Mouse (Mus musculus) CH12.LX (cell line): Measurements from ENCODE around the gene Gm49776. TPM values are rescaled to one million over a fixed set of nuclear protein-coding genes. Genes with fewer than 3 reads are reported as not detected.
A peak's percentile ranks its signal among the peaks of the same experiment; 100 is the strongest.

ENCODE experiments used
- DNase-seq: peaks from one replicate; pipeline ENCODE4 v3.0.0-alpha.2; 2013; ENCODE audit errors: extremely low read depth
- H3K27ac ChIP-seq: 2 replicates; pipeline ENCODE4 v1.5.1; 2012; ENCODE audit warnings: low read depth, mild to moderate bottlenecking, control low read depth, moderate library complexity; ENCODE audit not compliant: insufficient read depth
- H3K27me3 ChIP-seq: replicated peaks from 2 replicates; pipeline ENCODE3; 2012; ENCODE audit warnings: inconsistent platforms
- H3K36me3 ChIP-seq, 2 experiments: replicated peaks in 1 of 2; 2 replicates each; pipeline versions ENCODE3 to v1.6.1; 2012; ENCODE audit warnings: inconsistent platforms in 1 of 2, low read length in 1 of 2, mild to moderate bottlenecking in 1 of 2, mixed read lengths in 1 of 2, moderate library complexity in 1 of 2; ENCODE audit not compliant: control insufficient read depth in 1 of 2, insufficient read depth in 1 of 2
- H3K4me1 ChIP-seq, 2 experiments: 2 replicates each; pipeline ENCODE4 v1.6.1; 2012; ENCODE audit warnings: inconsistent platforms in 1 of 2, moderate library complexity in 1 of 2; ENCODE audit not compliant: insufficient read depth in 2 of 2, control insufficient read depth in 1 of 2
- H3K4me2 ChIP-seq: 2 replicates; pipeline ENCODE4 v1.6.1; 2012; ENCODE audit warnings: low read depth, mild to moderate bottlenecking, control low read depth; ENCODE audit not compliant: poor library complexity, insufficient read depth, severe bottlenecking
- H3K4me3 ChIP-seq, 3 experiments: fragments of 150-350 bp in 1 of 3; sonication (generic) in 1 of 3; replicated peaks in 1 of 3; 2 replicates each; pipeline versions ENCODE3 to v1.5.1; 2011 to 2012; ENCODE audit warnings: low read depth in 2 of 3, low read length in 2 of 3, mild to moderate bottlenecking in 2 of 3, moderate library complexity in 2 of 3, control low read depth in 1 of 3, improper control_type of control experiment in 1 of 3, inconsistent platforms in 1 of 3, mixed read lengths in 1 of 3; ENCODE audit not compliant: poor library complexity in 1 of 3
- H3K79me2 ChIP-seq: replicated peaks from 2 replicates; pipeline ENCODE4 v1.6.1; 2012; ENCODE audit warnings: mild to moderate bottlenecking, moderate library complexity; ENCODE audit not compliant: control insufficient read depth, poor library complexity, insufficient read depth, severe bottlenecking; ENCODE audit errors: extremely low read depth
- H3K9ac ChIP-seq: 2 replicates; pipeline ENCODE4 v1.6.1; 2012; ENCODE audit warnings: low read depth, mild to moderate bottlenecking, control low read depth, moderate library complexity; ENCODE audit not compliant: insufficient read depth
- H3K9me3 ChIP-seq: replicated peaks from 2 replicates; pipeline ENCODE3; 2012; ENCODE audit warnings: low read length, inconsistent platforms, mixed read lengths
- BHLHE40 ChIP-seq: IDR thresholded peaks from 2 replicates; pipeline ENCODE4 v1.6.1; 2011; ENCODE audit warnings: mild to moderate bottlenecking, low read depth, low read length, improper control_type of control experiment
- CHD2 ChIP-seq: IDR thresholded peaks from 2 replicates; pipeline ENCODE4 v1.6.1; 2011; ENCODE audit warnings: low read length, improper control_type of control experiment
- MAFK ChIP-seq: IDR thresholded peaks from 2 replicates; pipeline ENCODE4 v1.6.1; 2011; ENCODE audit warnings: low read length, improper control_type of control experiment; ENCODE audit not compliant: insufficient replicate concordance
- MXI1 ChIP-seq: IDR thresholded peaks from 2 replicates; pipeline ENCODE4 v1.6.1; 2011; ENCODE audit warnings: mild to moderate bottlenecking, low read depth, low read length, improper control_type of control experiment
- NRF1 ChIP-seq: IDR thresholded peaks from 2 replicates; pipeline ENCODE4 v1.6.1; 2014; ENCODE audit warnings: low read depth, mild to moderate bottlenecking, inconsistent platforms, low read length, improper control_type of control experiment, moderate library complexity
- POLR2A ChIP-seq: IDR thresholded peaks from 2 replicates; pipeline ENCODE4 v1.6.1; 2011; ENCODE audit warnings: low read depth, mild to moderate bottlenecking, improper control_type of control experiment, low read length
- POLR2AphosphoS2 ChIP-seq: IDR thresholded peaks from 2 replicates; pipeline ENCODE4 v1.6.1; 2011; ENCODE audit warnings: low read depth, low read length, improper control_type of control experiment
- SIN3A ChIP-seq: IDR thresholded peaks from 2 replicates; pipeline ENCODE4 v1.6.1; 2012; ENCODE audit warnings: low read length, improper control_type of control experiment, inconsistent platforms
- TCF12 ChIP-seq: IDR thresholded peaks from 2 replicates; pipeline ENCODE4 v1.6.1; 2014; ENCODE audit warnings: low read depth, mild to moderate bottlenecking, inconsistent platforms, low read length, improper control_type of control experiment
- UBTF ChIP-seq: IDR thresholded peaks from 2 replicates; pipeline ENCODE4 v1.6.1; 2012; ENCODE audit warnings: low read depth, mild to moderate bottlenecking, inconsistent platforms, low read length, improper control_type of control experiment, moderate library complexity
- USF2 ChIP-seq: conservative IDR thresholded peaks from 2 replicates; pipeline ENCODE4 v1.6.1; 2011; ENCODE audit warnings: low read depth, low read length, improper control_type of control experiment
- ZMIZ1 ChIP-seq: IDR thresholded peaks from 2 replicates; pipeline ENCODE4 v1.6.1; 2012; ENCODE audit warnings: low read depth, mild to moderate bottlenecking, inconsistent platforms, low read length, improper control_type of control experiment
- ZNF384 ChIP-seq: IDR thresholded peaks from 2 replicates; pipeline ENCODE4 v1.6.1; 2012; ENCODE audit warnings: low read depth, low read length, improper control_type of control experiment, inconsistent platforms
- dilution Hi-C: fragments of 300-500 bp; cut with MboI; formaldehyde crosslinking; loops from 2 replicates; pipeline ENCODE4 v1.14.3; 2020; ENCODE audit warnings: low sequenced_read_pairs; ENCODE audit not compliant: extremely low pct_unique_long_range_greater_than_20kb, extremely low pct_ligation_motif_present
- in situ Hi-C: fragments of 300-500 bp; cut with MboI; formaldehyde crosslinking; loops from 3 replicates; pipeline ENCODE4 v1.14.3; 2019; ENCODE audit warnings: low sequenced_read_pairs, low pct_ligation_motif_present, low pct_unique_long_range_greater_than_20kb, mixed read lengths
- polyA plus RNA-seq: library from polyadenylated mRNA; unstranded; fragments of >175 nt; gene quantifications from 2 replicates; pipeline ENCODE4 v1.2.1, GENCODE M21; 2012; ENCODE audit warnings: low read depth; ENCODE audit not compliant: insufficient read length
- total RNA-seq, 2 experiments: library from RNA; depleted of rRNA; stranded (reverse); fragments of 300-350 nt in 1 of 2; fragments of >200 nt in 1 of 2; gene quantifications; 2 replicates each; pipeline ENCODE4 v1.2.3; 2012 to 2014

The Gm49776 gene
- total and polyA plus RNA-seq, 3 experiments: 0.25 to 25.0 TPM; not detected in 1

- Histone ChIP-seq H3K79me2 (peaks cover 30% of the 10 kb centered on the region), H3K27ac (no peak overlapping the region), H3K9me3 (no peaks in the 10 kb centered on the region), H3K9ac (no peak overlapping the region), H3K27me3 (no peaks in the 10 kb centered on the region), H3K36me3 (peaks cover 66 to 78% of the 10 kb centered on the region in 2 experiments), H3K4me2 (no peak overlapping the region), H3K4me3 (no peak overlapping the region), H3K4me1 (peaks cover 8 to 24% of the 10 kb centered on the region in 2 experiments)
- dilution Hi-C loops (no loop called here), in situ Hi-C loops (loop anchor here (5.0 kb wide), 1 partner anchor 35 kb away; the partner anchor contains the start of gene Dgcr8)
- TF ChIP-seq MAFK: 0 out of 2 replicates have a peak, but pooled peaks have one; percentile 1
- peak; percentile 5; the same call in 1 of the 2 replicates for TF ChIP-seq POLR2A
- TF ChIP-seq MXI1: no peak
- no peak for DNase-seq
Observed at GRCm38 (mm10) chr16:18252736-18253135, 5.4 kb downstream of the Gm49776 start.

GRCm38 (mm10) chr16:18250828-18251790 lies 7.0 kb downstream of the Gm49776 start:
- Histone ChIP-seq H3K9me3 (no peaks in the 10 kb centered on the region), H3K36me3 (peaks cover 59 to 73% of the 10 kb centered on the region in 2 experiments), H3K4me2 (peak overlapping the region; percentile 94; the same call in 1 of the 2 replicates), H3K9ac (peak overlapping the region; percentile 93), H3K27me3 (no peaks in the 10 kb centered on the region), H3K4me3 (peak overlapping the region in 2 of 3 experiments; percentile 19 to 78), H3K79me2 (peaks cover 46% of the 10 kb centered on the region), H3K27ac (no peak overlapping the region), H3K4me1 (peaks cover 11 to 35% of the 10 kb centered on the region in 2 experiments)
- DNase-seq: no peak
- dilution Hi-C loops (no loop called here), in situ Hi-C loops (loop anchor here (5.0 kb wide), 1 partner anchor 36 kb away; the partner anchor contains the start of gene Dgcr8)
- TF ChIP-seq SIN3A: 0 out of 2 replicates have a peak, but pooled peaks have one; percentile 9
- 0 out of 2 replicates have a peak, but pooled peaks have one; percentile 23 for TF ChIP-seq CHD2
- peak; percentile 41; the same call in 1 of the 2 replicates for TF ChIP-seq POLR2A
- TF ChIP-seq POLR2AphosphoS2: no peak; the same call in 1 of the 2 replicates
- TF ChIP-seq TCF12: no peak
- TF ChIP-seq USF2: no peak
- TF ChIP-seq ZMIZ1: 0 out of 2 replicates have a peak, but pooled peaks have one; percentile 54

- peaks cover 60 to 73% of the 10 kb centered on the region in 2 experiments for H3K36me3 ChIP-seq
- in situ Hi-C loops (loop anchor here (5.0 kb wide), 1 partner anchor 37 kb away; the partner anchor contains the start of gene Dgcr8), dilution Hi-C loops (no loop called here)
- H3K4me2 ChIP-seq: peak overlapping the region; percentile 94
- peaks cover 16 to 44% of the 10 kb centered on the region in 2 experiments for H3K4me1 ChIP-seq
- peak overlapping the region; percentile 76 to 84 (median 78) for H3K4me3 ChIP-seq
- no peaks in the 10 kb centered on the region for H3K9me3 ChIP-seq
- peak overlapping the region; percentile 93 for H3K9ac ChIP-seq
- DNase-seq: no peak
- TF ChIP-seq NRF1: no peak
- TF ChIP-seq BHLHE40: no peak
- TF ChIP-seq ZMIZ1: no peak; the same call in 1 of the 2 replicates
- peak; percentile 73 for TF ChIP-seq POLR2AphosphoS2
- no peak for TF ChIP-seq UBTF
- no peak for TF ChIP-seq ZNF384
- H3K79me2 ChIP-seq: peaks cover 55% of the 10 kb centered on the region
- H3K27me3 ChIP-seq: no peaks in the 10 kb centered on the region
- H3K27ac ChIP-seq: no peak overlapping the region
Observed at GRCm38 (mm10) chr16:18250231-18250630, 7.9 kb downstream of the Gm49776 start.
